Mouse (Mus musculus): ENCODE results near the gene Nos1.

The Nos1 gene

DNA sequence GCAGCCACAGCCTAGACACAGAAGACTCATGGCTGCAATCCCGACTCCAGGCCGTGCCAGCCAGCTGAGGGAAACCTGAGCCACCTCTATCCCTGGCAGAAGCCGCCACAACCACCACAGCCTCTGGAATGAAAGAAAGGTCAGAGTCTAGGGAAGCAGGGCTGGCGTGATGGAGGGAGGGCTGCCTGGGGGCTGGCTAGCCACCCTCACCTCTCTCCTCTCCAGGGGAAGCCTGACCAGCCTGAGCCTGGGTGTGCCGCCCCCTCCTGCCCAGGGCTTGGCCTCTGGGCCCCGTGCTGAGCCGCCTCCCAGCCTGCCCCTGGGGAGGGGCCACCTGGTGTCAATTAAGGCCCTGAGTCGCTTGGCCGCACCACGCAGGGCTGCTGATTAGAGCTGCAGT is at the start of gene Nos1:
Gene Nos1, plus strand, starts transcription at position 352 of the 400 bp plus-strand sequence.
- no peak for DNase-seq (ENCODE audit: low read depth, low spot score)

DNA sequence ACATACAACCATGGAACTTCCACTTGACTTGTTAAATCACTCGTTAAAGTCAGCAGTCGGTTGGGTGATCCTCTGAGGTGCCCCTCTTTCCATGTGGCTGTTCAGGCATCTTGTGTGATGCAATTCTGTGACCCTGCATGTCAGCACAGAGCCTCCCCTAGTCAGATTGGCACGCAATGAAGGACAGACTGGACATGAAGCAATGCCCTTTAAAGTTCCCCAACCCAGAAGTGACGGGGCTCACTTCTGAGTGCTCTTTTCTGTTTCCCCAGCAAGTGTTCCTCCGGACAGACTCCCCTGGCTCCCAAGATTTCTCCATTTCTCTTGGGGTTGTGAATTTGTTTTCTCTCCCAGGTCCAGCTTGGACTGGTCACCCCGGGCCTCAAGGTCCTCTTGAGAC is 49.5 kb upstream of the Nos1 start:
- DNase-seq (ENCODE audit: low read depth, low spot score) = no peak

DNA sequence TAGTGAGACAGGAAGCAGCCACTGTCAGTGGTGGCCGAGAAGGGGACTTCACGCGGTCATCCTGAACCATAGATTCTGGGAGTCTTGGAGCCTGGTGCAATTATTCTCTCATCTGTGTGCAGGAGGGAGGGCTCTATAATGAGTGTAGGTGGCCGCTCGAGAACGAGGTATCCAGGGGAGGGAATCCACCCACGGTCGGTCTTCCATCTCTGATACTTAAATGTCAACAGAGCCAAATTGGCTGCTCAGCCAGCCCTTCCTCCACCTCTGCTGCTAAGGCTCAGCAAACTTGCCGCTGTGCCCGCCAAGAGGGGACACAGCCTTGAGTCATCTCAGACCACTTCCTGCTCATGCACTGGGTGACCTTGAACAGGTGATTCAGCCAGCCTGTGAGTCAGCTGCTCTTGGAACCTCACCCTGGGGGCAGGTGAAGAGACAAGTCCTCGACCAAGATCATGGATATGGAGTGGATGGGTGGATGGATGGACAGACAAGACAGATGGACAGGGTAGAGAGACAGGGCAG is 36.1 kb upstream of the Nos1 start:
- no peak for DNase-seq (ENCODE audit: low read depth, low spot score)

DNA sequence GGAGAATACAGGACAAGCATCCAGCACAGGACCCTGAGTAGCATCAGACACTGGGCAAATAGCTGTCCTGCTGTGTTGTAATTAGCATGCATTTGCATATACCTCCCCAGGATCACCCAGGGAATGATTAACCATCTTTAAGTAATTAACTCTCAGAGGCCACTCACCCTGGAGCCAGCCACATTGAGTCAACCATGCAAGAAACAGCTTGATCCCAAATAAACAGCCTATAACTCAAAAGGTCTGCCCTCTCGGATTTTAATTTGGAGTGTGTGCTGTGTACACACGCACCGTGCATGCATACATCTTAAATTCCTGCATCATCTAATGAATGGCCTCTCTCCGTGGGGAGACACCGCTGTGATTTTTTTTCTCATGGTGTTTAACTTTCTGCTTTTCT is 31.5 kb upstream of the Nos1 start:
- DNase-seq (ENCODE audit: low read depth, low spot score) = no peak

DNA sequence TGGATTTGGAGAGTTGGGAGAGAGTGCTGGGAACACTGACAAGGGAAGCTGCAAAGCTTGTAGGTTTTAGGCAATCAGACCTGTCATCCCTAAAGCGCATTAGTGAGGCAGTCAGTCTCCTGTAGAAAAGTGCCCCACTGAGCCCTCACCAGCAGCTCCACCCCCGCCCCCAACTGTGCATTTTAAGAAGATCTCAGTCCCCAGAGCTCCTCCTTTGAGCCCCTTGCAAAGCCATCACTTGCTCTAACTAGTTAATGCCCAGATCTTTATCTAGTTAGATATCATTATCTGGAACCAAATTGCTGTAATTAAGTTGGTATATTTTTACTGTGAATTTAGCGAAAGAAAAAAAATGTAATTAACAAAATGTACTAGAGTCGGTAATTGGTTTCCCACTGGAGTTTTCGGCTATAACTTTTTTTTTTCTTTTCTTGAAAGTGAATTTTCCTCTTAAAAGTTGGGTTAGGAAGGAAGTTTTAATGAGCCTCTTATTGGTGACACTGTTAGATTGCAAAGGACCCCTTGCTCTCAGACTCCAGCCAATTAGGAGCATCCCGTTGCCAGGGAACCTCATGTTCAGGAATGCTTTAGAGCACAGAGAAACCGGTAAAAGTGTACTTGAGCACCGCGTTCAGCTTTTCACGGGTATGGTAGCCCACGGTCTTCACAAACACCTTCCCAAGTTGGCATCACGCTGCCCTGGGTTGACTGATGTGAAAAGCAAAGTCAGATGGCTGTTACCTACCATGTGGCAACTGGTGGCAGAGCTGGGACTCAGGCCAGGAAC is 22.9 kb upstream of the Nos1 start:
- DNase-seq (ENCODE audit: low read depth, low spot score) = no peak

DNA sequence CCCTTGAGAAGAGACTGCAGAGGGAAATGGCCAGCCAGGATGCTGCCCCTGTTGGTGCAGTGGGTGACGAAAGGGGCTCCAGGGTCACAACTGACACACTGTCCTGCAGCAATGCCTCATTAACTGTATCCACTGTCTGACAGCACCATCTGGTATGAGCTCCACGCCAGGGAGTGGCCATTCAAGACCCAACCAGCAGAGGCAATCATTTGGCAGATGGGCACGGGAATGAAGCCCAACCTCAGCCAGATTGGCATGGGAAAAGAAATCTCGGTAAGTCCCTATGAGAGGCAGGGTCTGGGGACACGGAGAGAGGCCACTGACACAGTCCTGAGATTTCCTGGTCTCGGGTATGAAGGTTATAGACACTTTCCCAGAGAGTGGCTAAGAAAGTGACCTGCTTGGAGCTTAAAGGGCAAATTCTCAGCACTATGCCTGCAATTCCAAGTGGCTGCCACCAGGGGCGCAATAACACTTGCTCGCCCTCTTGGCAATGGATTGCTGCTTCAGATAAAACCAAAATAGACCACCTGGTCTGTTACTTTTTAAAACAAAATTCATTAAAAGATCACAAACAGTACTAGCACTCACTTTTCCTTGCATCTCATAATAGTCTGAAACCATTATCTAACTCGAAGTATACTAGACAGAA is 19.5 kb upstream of the Nos1 start:
- no peak for DNase-seq (ENCODE audit: low read depth, low spot score)

DNA sequence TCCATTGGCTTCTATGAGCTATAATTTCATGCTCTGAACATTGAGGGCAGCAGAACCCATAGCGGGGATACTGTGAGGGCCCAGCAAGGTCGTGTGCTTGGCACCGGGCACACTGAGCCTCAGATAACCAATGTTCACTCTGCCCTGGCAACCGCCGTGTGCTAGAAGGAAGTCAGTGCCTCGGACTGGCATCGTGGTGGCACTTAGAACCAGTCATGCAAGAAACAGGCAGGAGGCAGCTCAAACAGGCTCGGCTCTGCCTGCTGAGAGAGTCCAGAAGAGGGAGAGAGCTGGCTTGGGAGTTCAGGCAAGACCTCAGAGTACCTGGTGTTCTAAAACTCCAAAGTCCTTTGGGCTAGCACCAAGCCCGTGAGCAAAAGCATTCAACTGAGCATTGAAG is 16.3 kb upstream of the Nos1 start:
- DNase-seq (ENCODE audit: low read depth, low spot score) = no peak

DNA sequence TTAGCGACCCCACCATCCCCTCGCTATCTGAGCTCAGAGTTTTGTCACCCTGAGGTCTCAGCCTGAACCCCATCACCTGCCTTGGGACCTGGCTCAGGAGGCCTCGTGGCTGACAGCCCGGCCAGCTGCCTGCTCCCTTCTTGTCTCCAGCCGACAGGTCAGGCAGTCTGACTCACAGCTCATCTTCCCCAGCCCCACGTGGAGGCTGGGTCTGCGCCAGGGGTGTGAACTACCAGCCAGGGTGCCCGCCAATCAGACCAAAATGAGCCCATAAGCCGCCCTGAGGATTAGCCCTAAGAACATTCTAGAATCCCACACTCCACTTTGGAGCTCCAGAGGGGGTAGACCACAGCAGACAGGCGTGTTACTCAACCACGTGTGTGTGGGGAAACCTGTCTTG is 1.7 kb upstream of the Nos1 start:
- DNase-seq (ENCODE audit: low read depth, low spot score) = no peak

DNA sequence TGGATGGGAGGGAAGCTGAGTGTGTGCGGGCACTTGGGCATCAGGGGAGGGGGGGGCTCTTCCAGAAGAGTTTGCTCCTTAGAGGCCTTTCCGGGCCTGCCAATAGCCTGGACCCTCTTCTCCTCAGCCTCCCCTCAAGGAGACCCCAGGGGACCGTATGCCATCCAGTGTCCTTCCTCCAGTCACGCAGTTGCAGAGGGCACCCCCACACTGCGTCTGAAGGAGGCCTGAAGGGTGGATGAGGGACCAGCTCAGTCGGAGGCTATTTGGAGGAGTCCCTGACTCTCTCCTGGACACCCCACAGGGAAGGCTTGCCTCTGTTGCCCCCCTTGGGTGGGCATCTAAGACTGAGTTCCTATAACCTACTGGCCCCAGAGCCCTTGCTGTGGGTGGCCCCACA is 346 bp downstream of the Nos1 start:
- no peak for DNase-seq (ENCODE audit: low read depth, low spot score)

DNA sequence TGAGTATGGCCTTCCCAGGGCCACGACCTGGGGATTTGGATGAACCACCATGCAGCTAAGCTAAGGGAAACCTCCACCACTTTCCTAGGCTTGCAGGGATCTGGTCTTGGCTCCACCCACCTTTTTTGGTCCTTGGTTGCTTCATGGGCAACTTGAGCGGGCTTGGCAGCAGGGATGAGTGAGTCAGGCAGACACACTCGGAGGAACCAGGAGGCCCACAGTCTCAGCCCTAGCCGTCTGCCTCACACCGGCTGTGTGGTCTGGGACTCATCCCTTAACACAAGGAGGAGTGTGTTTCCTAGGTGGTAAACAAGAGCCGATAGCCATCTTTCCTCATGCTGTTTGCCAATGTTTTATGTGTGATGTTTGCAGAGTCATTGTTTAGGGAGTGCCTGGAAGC is 9.2 kb downstream of the Nos1 start:
- no peak for DNase-seq (ENCODE audit: low read depth, low spot score)

DNA sequence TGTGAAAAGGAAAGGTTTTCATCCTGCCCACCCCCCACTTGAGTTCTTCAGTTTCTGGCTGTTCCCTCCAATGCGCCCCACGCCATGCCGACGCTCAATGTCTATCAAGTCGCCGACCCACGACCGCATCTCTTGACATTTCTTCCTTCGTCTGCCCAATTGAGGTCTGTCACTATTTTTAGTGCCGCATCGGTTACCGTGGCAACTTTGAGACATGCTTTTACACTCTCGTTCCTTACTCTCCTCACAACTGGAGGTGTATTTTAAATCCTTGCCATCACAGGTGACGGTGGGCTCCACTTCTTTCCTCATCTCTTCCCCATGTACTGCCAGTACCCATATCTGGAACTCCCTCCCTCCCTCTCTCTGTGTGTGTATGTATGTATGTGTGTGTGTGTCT is 11.0 kb downstream of the Nos1 start:
- no peak for DNase-seq (ENCODE audit: low read depth, low spot score)

DNA sequence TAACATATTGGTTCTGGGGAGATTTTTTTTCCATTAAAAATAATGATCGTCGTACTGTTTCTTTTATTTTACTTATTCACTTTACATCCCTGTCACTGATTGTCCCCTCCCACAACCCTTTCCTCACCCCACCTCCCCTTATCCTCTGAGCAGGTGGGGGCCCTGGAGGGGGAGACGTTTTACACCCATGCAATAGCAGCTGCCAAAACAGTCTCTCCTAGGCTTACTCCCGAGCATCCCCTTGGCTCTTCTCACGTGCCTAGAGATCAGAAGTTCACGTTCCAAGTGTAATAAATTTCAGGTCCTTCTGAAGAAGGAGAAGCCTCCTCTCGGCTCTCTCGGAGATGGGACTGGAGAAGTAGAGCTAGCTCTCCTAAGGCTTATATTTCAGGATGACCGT is 20.0 kb downstream of the Nos1 start:
- no peak for DNase-seq (ENCODE audit: low read depth, low spot score)

DNA sequence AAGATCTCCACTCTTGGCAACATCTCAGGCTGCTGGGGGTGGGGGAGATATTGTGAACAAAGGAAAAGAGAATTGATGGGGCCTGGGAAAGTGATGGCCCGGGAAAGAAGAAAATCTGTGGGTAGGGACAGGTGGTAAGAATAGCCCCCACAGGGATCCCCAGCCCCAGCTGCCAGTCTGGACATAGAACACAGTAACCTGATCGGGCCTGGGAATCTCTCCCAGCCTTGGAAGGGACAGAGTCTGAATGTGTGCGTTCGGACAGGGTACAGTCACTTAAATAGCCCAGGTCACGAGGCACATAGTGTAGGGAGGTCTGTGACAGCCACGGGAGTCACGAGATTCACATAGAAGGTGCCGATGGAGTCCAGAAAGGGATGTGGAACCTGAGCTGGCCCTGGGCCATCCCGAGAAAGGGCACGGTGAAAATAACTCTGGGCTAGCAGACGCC is 21.3 kb downstream of the Nos1 start:
- DNase-seq (ENCODE audit: low read depth, low spot score) = no peak

DNA sequence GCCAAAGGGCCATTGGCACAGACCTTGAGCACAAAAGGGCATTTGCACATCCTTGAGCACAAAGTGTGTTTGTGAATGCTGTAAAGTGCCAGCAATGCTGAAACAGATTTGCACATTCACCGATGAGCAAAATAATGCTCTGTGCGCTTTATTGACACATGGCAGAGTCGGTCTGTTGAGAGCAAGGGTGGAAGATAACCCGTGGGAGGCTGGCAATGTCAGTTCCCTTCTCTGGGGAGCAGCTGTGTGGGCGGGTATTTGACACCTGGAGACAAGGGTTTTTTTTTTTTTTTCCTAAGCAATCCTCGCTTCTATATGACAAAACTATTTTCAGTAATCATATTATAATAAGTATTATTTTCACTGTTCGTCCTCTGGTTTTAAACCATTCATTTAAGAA is 22.7 kb downstream of the Nos1 start:
- DNase-seq (ENCODE audit: low read depth, low spot score) = no peak

DNA sequence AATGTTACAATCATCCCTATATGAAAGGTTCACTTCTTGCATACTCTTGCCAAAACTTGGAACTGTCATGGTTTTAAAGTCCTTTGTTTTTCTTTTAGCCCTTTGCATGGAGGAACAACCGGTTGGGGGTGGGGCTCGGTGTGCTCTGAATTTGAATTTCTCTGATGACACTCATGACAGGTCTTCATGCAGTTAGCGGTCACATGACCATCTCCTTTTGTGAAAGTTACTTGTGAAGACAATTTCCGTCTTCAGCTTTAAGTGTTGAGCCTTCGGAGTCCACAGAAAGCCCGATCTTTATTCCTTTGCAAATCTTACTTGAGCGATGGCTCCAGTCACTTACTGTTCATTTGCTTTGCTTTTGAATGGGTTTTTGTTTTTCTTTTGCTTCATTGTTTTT is 30.1 kb downstream of the Nos1 start:
- DNase-seq (ENCODE audit: low read depth, low spot score) = no peak

DNA sequence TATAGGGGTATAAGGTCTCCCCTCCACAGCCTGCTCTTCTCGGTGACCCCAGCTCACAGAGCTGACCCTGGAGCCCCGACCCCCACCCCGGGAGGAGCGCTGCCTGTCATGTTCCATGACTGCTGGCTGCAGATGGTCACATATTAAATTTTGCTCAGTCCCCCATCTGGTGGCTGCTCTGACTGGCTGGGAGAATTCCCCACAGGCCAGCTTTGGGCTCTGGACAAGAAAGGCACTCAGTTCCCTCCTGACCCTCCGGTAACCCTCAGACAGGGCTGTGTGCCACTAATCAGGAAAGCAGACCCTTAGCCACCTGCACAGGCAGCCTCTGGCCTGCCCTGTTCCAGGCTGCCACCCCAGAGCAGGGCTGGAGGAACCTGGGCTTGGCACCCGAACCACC is 38.0 kb downstream of the Nos1 start:
- DNase-seq (ENCODE audit: low read depth, low spot score) = no peak

DNA sequence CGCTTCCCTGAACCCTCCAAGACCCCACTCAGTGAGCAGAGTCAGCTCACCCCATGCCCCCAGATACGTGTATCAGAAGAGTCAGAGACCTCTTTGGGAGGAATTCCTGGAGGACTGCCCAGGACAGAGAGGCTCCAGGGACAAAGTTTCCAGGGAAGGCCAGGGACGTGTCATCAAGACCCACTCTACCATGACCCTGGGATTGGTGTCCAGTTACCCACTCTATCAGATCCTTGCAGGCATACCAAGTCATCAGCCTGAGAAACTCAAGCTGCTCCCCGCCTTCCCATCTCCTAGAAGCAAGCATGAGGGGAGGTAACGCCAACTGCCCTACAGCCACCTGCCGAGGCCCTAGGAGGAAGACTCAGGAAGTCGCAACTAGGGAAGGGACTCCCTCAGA is 39.6 kb downstream of the Nos1 start:
- DNase-seq (ENCODE audit: low read depth, low spot score) = no peak

DNA sequence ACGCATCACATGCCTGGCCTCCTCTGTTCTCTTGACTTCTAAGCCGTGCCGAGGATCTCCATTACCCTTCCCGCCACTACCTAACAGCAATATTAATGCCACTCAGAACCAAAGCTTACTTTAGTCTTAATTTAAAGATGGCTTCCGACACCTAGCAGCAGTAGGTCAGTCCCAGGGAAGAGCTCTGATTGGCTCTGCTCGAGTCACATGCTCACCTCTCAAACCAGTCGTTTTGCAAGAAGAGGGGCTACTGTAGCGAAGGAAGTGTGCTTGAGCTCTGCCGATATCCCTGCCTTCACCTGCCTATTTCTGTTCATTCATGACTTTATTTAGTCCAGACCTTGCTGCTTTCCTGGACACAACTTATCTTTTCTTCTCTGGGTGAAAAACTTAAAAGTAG is 43.0 kb downstream of the Nos1 start:
- no peak for DNase-seq (ENCODE audit: low read depth, low spot score)

DNA sequence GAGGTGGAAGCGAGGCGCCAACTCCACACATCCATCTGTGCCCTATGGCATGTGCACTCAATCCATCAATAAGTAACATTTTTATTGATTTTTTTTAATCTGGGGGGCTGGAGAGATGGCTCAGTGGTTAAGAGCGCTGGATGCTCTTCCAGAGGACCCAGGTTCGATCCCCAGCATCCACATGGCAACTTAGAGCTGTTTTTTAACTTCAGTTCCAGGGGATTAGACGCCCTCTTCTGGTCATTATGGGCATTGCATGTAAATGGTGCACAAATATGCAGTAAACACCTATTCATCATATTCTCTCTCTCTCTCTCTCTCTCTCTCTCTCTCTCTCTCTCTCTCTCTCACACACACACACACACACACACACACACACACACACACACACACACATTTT is 43.7 kb downstream of the Nos1 start:
- no peak for DNase-seq (ENCODE audit: low read depth, low spot score)

DNA sequence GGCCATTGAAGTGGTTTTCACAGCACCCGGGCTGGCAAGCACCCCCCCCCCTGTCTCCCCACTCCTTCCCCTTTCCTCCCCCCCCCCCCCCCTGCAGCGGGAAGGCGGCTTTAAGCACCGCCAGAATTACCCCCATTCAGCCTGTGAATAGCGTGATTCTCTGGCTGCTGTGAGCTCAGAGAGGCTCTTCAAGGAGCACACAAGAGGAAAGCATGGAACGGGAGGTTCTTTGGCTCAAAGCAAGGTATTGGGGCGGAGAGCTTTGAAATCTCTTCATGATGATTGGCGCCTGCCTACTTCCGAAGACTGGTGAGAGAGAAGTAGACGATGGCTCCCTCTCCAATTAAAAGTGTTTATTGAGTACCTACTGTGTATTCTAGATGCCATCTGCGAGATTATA is 44.5 kb downstream of the Nos1 start:
- DNase-seq (ENCODE audit: low read depth, low spot score) = no peak

DNA sequence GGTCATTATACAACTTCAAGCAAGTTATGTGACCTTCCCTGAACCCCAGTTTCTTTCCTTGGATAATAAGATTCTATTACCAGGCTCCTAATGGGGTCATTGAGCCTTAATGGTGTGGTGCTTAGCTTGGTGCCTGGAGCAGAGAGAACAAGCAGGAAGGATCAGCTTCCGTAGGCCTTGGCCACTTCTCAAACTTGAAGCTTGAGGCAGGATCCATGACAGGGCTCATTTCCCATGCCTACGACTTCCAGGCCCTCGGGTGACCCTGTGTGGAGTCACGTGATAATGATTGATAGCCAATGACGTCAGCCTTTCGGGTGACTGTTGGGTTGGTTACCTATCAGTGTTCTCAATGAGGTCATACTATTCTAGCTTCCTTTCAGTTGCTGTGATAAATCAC is 46.5 kb downstream of the Nos1 start:
- DNase-seq (ENCODE audit: low read depth, low spot score) = no peak

DNA sequence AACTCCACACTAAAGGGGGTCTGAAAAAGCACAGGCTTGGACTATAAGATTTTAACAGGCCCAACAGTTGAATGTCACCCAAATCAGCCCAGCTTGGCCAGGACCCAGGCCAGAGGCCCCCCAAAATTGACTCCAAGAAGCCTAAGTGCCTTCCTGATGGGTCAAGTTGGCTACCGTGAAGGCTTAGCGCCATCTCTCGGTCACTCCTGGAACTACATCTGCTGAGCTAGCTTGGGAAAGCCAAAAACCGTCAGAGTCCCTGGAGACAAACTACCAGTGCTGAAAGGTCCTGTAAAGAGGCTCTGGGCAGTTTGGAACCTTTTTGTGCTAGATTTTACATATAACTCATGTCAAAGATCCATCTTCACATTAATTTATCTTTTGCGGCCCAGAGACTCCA is 56.1 kb downstream of the Nos1 start:
- DNase-seq (ENCODE audit: low read depth, low spot score) = peak; percentile 8

DNA sequence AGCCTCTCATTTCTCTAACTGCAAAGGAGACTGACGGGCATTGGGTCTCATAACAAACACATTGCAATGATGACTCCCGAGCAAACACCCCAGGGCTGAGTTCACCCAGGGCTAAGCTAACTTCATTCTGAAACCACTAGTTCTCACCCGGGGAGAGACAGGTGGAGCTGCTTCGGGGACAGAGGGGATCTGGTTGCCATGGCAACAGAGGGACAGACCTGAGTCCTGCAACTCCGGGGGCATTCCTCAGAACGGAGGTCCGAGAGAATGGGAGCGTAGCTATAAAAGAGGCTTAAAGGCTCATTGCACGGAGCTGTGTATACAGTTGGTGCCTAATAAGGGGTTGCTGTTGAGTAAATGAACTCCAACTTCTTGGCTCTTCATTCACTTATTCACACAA is 56.9 kb downstream of the Nos1 start:
- no peak for DNase-seq (ENCODE audit: low read depth, low spot score)
